Mouse (Mus musculus): Measurements from ENCODE around the gene Cmc1.

DNA sequence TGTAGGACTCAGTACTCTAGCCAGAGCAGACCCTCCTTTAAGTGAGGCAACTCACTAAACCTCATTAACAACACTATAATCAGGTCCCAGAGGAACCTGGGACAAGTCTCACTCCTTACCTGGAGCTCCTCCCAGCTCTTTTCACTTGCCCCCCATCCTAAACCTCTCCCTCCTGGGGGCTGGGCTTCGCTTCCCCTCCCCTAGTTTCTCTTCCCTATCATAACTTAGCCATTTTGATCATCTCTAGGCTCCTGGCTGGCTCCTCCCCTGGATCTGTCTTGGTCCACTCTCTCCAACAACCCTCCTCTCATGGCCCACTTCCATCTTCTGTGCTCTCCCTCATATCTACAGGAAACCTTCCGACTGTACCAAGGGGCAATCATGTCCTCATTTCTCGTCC lies 78.6 kb downstream of the Cmc1 start:
- TF ChIP-seq CTCF (IDR thresholded peaks at IDR 0.05; ENCODE audit: borderline replicate concordance, extremely low read depth, insufficient read depth, insufficient read length) (no peak), POLR2A (IDR thresholded peaks at IDR 0.05; ENCODE audit: borderline replicate concordance, extremely low read depth, insufficient read depth, insufficient read length, poor library complexity, severe bottlenecking) (no peak)

Data from brain, embryonic 14.5 days (tissue).